Mouse (Mus musculus) common myeloid progenitor, adult 5-6 weeks (primary cell): ENCODE measurements around the gene Ctdspl. TPM values are rescaled to one million over a fixed set of nuclear protein-coding genes. Genes with fewer than 3 reads are reported as not detected.

ENCODE experiments used
- ATAC-seq: replicated peaks from 2 replicates; pipeline ENCODE4 v1.8.0; 2016; ENCODE audit warnings: low read depth, mild to moderate bottlenecking, moderate TSS enrichment, inconsistent platforms; ENCODE audit not compliant: poor library complexity, severe bottlenecking
- total RNA-seq: library from RNA; stranded (forward); fragments of 200-1000, 187-1606 nt; gene quantifications from 2 replicates; pipeline ENCODE4 v1.2.3, GENCODE M21; 2017

The Ctdspl gene
- total RNA-seq, 1 experiment from 2014 or later = 7.8 TPM

DNA sequence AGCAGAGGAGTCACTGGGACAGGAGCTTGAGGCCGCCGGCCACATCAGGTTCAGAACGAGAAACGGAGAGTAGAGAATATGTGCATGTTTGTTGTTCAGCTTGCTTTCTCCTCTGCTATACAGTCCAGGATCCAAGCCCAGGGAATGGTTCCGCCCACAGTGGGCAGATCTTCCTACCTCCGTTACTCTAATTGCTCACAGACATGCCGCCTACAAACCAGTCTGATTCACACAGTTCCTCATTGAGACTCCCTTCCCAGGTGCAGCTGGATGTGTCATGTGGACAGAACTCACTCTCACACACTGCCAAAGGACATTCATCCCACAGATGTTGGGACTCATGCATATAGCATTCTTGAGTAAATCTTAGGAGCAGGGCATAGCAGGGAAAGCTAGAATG is 51.2 kb downstream of the Ctdspl start:
- ATAC-seq = no peak

DNA sequence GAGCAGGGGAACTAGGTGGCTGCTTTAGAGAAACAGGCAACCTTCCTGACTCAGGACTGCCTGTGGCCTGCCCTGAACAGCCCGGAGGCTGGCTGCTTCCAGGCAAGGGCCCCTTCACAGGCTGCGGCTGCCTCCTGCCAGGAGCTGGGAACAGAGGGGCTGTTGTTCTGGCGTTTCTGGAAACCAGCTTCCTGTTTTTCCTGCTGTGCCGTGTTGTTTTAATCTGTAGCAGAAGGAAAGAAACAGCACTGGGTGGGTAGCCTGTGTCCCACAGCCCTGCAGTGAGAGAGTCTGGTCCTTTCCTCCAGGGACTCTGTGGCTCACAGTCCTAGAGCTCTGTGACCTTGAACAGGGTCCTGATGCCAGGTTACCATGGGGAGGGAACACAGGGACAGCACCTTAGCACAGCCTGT is 54.2 kb downstream of the Ctdspl start:
- no peak for ATAC-seq

DNA sequence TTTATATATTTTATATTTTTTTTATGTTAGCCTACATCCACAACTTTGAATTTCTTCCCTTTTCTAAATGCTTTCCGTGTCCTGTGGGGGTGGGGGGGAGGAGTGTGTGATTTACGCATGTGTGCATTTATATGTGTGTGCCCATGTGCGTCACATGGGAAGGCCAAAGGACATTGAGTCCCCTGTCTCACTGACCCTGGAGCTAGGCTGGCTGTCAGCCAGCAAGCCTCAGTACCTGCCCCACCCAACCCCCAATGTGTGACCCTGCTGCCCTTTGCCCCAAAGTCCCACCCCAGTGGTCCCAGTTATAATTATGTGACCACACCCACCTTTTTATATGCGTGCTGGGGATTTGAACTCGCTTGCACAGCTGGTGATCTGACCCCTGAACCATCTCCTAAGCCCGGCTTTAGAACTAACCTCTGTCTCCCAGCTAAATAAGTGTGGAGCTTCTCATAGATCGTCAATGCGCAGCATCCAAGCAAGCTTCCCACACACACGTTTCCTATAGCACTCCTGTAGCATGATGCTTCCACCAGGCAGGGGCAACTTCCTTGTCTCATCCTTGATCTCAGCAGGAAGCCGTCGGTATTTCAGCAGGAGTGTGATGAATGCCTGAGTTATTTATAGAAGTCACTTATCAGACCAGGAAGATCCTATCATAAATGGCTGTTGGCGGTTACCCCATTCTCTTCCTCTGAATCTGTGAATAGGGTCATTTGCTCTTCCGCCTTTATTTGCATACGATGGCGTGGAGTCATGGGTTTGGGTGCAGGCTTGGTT is 58.6 kb downstream of the Ctdspl start:
- ATAC-seq = no peak

DNA sequence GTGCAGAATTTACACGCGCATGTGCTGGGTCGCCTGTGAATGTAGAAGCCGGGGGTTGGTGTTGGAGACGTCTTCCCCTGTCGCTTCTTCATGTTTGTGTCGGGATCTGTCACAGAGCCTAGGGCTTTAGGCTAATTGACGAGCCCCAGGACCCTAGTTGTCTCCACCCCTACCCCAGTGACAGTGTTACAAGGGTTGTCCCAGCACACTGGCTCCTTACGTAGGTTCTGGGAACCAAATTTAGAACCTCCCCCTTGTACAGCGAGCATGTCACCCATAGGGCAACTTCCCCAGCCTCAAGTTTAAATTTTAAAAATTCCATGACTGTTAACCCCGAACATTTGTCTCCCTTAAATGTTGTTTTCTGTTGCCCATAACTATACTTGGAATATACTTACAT is 60.0 kb downstream of the Ctdspl start:
- no peak for ATAC-seq

DNA sequence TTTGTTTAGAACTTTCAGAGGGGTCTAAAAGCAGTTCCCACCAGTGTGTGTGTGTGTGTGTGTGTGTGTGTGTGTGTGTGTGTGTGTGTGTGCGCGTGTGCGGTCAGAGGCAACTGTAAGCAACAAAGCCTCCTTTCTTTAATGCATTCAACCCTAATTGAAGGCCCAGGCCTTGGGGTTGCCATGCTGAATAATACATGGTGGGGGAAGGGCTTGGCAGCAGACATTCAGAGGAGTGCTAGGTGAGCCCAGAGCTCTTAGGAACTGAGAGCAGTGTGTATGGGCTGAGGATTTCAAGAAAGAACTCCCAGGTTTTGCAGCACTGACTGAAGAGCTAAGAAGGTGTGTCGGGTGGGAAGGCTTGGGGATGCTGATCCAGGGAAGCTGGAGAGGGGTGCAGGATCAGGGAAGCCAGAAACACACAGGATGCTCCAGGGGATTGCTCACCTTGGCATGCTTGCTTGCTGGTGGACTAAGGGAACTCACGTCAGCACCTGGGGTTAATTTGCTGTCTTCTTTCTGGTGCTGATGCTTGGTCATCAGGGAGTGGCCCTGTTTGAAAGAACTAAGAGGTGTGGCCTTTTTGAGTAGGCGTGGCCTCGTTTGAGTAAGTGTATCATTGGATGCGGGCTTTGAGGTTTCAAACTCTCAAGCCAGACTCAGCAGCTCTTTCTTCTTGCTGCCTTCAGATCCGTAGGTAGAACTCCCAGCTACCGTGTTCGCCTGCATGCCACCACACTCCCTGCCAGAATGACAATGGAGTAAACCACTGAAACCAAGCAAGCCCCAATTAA is 62.7 kb downstream of the Ctdspl start:
- no peak for ATAC-seq

DNA sequence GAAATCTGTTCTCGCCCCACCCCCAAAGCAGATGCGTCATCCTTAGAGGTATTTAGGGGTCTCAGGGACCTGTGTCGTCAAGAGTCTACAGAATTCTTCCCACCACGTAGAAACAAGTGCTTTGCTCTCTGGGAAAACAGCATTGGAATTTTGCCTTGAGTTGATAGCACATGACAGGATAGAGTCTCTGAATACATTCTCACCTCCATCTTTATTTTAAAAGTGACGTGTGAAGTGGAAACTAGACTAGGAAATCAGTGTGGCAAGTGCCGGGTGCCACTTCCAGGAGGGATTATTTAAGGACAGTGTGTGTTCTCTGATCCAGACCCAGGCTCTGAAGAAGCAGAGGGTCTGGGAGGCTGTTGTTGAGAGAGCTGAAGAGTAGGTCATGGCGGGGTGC is 64.2 kb downstream of the Ctdspl start:
- ATAC-seq = no peak

DNA sequence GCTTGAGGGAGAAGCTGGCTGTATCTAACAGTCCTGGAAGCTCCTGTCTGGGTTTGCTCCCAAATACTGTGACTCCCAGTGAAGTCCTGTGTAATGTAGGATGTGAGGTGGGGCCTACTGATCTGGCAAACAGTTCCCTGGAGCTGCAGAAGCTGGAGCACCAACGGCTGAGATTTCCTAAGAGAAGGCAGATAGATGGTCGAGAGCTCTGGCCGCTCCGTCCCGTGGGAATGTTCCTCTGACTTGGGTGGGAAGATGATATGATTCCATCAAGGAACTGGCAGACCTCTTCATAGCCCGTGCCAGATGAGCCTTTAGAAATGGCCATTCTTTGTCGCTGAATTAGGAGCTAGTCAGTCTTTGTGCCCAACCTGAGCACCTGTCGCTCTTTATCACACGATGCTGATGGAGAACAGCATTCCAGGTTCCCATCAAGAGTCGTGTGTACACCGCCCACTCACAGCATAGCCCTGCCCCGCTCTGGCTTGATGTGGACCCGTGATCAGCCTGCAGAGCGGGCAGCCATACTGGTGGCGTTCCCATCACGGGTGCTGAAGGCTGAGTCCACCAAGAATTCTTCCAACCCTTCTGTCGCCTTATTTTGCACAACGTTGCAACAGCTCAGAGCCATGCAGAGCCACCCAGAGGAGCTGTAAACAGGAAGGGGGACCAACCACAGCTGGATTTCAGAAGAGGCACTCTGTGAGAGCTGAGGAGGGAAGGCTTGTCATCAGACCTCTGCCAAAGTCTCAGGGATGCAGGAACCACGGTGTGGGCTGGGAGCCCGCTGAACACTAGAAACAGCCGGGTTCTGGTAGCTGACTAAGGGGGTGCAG is 65.7 kb downstream of the Ctdspl start:
- peak; percentile 42 for ATAC-seq

DNA sequence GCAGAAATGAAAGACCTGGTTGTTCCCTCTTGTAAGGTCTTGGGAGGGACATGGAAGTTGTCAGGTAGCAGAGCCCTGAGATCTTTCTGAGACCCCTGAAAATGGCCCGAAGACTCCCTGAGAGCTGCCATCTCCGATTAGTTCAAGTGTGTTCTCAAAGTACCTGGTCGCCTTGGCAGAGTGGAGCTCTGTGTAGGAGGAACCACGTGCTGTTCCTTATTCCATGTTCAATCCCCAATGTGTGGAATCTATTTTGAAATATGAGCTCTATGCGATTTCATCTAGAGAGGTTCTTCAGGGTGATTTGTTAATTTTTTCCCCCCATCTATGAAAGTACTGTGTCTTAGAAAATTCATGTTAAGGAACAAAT is 66.3 kb downstream of the Ctdspl start:
- ATAC-seq = no peak

DNA sequence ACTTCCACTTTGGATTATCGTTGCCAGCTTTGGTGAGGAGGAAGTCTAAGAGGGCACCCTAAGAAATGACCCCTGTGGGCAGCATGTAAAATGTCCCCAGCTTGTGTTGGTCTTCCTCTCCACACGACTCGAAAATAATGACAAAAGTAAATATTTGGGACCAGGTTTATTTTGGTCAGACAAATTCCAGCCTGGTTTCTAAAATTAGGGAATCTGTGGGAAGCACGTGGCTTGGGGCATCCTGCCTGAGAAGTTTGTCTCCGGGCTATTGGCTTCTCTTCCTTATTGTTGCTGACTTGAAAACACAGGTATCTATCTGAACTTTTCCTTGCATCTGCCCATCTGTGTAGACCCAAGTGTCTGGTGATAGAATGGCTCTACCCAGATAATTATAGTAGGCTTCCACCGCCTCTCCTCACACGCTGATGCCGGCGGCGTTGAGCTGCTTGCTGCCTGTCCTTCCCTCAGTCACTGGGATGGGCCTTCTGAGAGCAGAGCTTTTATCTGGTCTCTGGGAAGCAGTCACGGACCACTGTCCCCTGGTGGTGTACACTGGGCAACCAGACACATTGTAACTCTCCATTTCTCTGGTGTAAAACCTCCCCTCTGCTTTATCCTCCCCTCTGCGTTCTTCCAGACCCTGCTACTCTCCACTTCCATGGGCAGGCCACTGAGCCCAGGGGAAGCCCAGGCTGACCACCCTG is 68.4 kb downstream of the Ctdspl start:
- ATAC-seq = no peak

DNA sequence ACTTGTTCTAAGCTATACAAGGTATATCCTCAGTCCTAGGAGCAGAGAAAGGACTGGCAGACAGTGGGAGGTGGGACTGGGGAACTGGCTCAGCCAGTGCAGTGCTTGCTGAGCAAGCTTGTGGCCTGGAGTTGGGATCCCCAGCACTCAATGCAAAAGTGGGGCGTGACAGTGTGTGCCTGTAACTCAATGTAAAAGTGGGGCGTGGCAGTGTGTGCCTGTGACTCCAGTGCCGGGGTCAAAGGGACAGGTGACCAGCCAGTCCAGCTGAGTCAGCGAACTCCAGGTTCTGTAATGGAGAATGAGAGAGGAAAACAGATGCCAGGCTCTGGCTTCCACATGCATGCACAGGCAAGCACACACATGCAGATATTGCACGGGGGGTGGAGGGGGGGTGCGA is 69.3 kb downstream of the Ctdspl start:
- ATAC-seq = no peak

DNA sequence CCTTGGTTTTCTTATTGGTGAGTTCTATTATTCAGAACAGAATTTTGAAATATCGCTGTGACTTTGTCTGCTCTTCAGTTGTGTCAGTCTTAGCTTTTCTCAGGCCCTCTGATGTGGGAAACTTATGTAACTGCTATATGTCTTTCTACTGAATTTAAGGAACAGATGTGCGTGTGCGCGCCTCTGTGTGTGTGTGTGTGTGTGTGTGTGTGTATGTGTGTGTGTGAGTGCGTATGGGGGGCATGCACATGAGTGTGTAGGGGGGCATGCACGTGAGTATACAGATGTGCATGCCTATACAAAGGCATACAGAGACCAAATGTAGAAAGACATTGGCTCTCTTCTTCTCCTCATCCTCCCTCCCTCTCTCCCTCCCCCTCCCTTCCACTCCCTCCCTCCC is 71.0 kb downstream of the Ctdspl start:
- ATAC-seq = no peak

DNA sequence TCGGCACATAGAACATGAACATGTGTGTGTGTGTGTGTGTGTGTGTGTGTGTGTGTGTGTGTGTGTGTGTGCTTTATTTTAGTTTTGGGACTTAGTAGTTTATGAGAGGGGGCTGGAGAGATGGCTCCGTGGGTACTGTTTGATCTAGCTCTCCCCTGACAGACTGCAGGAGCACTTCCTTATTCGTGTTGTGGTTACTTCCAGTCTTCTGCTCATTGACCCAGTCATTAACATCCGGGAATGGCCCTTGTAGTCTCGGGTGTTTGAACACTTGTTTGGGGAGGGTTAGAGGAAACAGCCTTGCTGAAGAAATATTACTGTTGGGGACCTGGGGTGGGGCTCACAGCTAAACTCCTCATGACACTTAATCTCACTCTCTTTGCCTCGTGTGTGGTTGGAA is 73.9 kb downstream of the Ctdspl start:
- ATAC-seq = peak; percentile 68

DNA sequence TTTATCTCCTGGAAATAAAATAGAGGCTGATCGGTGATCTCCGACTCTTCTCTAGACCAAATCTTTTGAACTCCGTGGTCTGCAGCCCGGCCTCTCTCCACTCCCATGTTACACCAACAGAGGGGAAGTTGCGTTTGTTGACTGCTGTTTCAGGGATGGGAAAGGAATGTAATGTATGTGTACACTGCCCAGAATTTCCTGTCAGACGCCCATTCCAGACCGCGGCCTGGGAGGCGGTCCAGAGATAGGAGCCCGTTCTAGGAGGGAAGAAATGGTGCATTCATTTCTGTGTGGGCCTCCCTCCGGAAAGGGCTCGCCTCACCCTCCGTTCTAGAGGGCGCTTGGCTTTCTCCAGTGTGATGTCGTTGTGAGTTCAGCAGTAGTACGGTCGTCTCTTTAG is 76.0 kb downstream of the Ctdspl start:
- peak; percentile 58 for ATAC-seq

DNA sequence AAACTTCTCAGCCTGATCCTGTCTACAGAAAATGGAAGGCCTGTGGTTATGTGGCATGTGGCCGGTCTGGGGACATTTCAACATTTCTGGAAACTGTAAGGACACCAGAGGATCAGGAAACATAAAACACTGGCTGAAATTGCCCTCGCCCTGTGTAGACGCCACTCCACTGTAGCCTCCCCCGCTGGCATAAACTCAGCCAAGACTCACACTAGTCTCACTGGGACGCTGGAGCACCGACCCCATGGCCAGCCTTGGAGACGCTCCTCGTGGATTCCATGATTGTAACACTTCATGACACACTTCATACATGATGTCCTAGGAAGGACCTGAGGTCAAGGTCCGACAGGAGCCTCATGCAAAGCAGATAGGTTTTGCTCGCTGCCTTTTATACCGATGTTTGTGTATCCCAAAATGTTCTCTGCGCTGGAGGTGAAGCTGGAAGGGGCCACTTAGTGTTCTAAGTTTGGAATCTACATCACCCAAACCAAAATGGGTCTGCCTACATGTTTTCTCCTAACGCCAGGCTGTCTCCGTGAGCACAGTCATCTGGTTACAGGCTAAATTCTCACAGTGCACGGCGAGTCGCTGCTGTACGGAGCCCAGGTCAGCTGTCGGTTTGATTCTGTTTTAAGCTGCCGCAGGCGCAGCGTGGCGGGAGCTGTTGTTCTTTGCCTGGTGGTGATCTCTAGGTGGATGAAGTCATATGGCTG is 77.9 kb downstream of the Ctdspl start:
- 0 out of 2 replicates have a peak, but pooled peaks have one; percentile 6 for ATAC-seq

DNA sequence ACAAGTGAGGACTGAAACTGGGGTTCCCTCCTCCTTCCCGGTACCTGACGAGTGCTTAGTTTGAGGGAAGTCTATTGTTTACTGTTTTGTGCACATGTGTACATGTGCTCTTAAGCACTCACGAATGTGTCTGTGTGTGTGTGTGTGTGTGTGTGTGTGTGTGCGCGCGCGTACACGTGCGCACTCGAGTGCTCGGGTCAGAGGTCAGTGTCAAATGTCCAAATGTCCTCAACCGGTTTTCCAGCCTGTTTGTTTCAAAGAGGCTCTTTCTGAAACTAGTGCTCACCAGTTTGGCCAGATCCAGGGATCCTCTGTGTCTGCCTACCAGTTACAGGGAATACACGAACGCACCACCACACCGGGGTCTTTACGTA is 78.4 kb downstream of the Ctdspl start:
- no peak for ATAC-seq

DNA sequence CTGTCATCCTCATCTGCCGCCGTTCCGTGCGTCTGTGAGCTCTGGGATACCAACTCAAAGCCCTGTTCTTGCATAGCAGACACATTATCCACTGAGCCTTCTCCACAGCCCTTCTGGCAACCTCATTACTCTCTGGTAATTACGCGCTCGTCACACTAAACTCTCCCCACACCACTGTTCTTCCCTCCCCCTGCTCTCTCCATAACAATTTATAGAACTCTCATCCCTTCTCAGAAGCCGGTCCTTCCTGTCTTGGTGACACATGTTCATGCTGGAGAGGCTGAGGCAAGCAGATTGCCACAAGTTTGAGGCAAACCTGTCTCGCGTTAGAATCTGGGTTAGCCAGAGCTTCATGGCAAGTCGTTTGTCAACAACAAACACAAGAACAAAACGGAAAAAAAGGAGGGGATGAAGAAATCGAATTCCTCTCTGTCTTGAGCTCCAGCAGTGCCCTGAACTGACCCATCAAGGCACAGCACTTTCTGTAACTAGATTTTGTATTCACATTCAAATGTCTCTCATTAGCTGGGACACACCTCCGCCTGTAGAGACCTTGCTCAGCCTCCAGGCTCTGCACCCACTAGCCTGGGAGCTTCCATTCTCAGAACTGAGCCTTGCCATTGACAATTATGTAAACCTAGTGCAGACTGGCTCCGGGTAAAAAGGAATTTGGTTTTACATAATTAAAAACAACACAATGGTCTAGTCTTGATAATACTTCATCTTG is 79.2 kb downstream of the Ctdspl start:
- no peak for ATAC-seq

DNA sequence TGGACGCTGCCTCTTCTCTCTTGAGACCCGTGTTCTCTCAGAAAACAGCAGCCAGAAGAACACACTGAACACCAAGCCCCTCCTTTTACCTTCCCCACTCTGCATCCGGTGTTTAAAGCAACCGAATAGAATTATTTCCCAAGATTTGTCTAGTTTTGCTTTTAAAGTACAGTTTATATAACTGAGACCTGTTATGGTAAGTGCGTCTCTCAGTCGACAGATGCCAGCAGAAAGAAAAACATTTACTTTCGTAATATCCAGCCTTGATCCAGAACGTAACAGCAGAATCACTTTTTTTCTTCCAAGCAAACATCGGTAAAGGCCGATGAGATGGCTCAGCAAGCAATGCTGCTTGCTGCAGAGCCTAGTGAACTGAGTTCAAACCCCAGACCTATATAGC is 81.0 kb downstream of the Ctdspl start:
- ATAC-seq = no peak

DNA sequence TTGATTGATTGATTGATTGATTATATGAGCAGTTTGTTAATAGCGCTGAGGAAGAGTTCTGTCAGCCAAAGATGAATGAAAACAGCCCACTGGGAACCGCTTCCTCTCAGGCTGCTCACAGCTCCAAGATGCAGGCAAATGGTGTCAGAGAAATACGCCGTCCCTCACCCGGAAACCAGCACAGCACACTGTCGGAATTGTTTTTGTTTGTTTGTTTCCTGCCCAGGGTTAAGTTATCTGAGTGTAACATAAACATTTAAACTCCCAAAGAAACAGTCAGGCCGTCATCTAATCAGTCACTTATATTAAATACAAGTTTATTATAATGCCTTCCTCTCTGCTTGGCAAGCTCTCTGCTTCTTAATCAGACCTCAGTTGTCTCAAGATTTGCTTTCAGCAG is 82.6 kb downstream of the Ctdspl start:
- ATAC-seq = no peak

DNA sequence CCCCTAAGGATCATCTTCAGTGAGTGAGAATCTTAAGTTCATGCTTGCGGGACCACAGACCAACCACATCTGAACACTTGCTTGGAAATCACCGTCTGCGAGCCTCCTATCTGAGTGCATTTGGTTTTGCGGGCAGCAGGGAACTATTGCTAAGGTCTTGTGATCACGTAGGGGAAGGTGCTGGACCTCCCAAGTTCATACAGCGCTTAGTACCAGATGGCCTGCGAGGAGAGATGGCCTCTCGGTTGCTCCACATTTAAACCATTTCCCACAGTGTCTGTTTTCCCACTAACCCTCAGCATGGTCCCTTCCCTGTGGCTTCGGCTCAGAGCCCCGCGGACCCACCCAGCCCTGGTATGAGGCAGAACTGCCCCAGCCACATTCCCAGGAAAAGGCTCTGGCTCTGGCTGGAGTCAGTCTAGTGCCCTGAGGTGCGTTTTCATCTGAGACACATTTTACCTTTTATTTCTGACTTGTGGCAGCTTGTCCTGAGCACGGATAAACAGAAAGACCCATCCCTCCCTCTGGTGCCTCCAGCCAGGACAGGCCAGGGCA is 84.0 kb downstream of the Ctdspl start:
- ATAC-seq = no peak
